Mouse (Mus musculus): Measurements from ENCODE around the gene Mta3. TPM values are rescaled to one million over a fixed set of nuclear protein-coding genes. Genes with fewer than 3 reads are reported as not detected.
"Not testable (repeated sequence)": the region's sequence is repeated elsewhere in the genome, so short reads cannot be mapped to it uniquely, and the experiment has no call there.

The Mta3 gene
- total RNA-seq, 2 experiments from 2014 or later: 94.7 to 97.6 TPM

- no peak for DNase-seq
Observed at GRCm38 (mm10) chr17:83708891-83709290, 2.9 kb downstream of the Mta3 start.

GRCm38 (mm10) chr17:83709517-83709916 is 3.6 kb downstream of the Mta3 start:
- DNase-seq: not testable (repeated sequence)

- DNase-seq: no peak
Observed at GRCm38 (mm10) chr17:83710639-83711038, 4.7 kb downstream of the Mta3 start.

GRCm38 (mm10) chr17:83712341-83712740 is 6.4 kb downstream of the Mta3 start:
- no peak for DNase-seq

- no peak for DNase-seq
Observed at GRCm38 (mm10) chr17:83720449-83720848, 14.5 kb downstream of the Mta3 start.

- no peak for DNase-seq
Observed at GRCm38 (mm10) chr17:83721157-83721556, 15.2 kb downstream of the Mta3 start.

- DNase-seq: no peak
Observed at GRCm38 (mm10) chr17:83723064-83723463, 17.1 kb downstream of the Mta3 start.

GRCm38 (mm10) chr17:83726496-83726895 is 20.5 kb downstream of the Mta3 start:
- DNase-seq: no peak

- DNase-seq: no peak
Observed at GRCm38 (mm10) chr17:83727707-83728106, 21.7 kb downstream of the Mta3 start.

GRCm38 (mm10) chr17:83729029-83729428 is 23.1 kb downstream of the Mta3 start:
- DNase-seq: no peak

GRCm38 (mm10) chr17:83730123-83730522 is 24.2 kb downstream of the Mta3 start:
- no peak for DNase-seq

GRCm38 (mm10) chr17:83732166-83732629 is 26.2 kb downstream of the Mta3 start:
- DNase-seq: peak in 1 of 2 experiments; percentile 21

- peak in 1 of 2 experiments; percentile 31 for DNase-seq
Observed at GRCm38 (mm10) chr17:83732801-83733200, 26.8 kb downstream of the Mta3 start.

GRCm38 (mm10) chr17:83736701-83737100 is 30.7 kb downstream of the Mta3 start:
- no peak for DNase-seq

- DNase-seq: no peak
Observed at GRCm38 (mm10) chr17:83737775-83738174, 31.8 kb downstream of the Mta3 start.

- no peak for DNase-seq
Observed at GRCm38 (mm10) chr17:83740135-83740676, 34.2 kb downstream of the Mta3 start.

- DNase-seq: no peak
Observed at GRCm38 (mm10) chr17:83741243-83741642, 35.3 kb downstream of the Mta3 start.

- DNase-seq: no peak
Observed at GRCm38 (mm10) chr17:83744231-83744824, 38.4 kb downstream of the Mta3 start.

- DNase-seq: no peak
Observed at GRCm38 (mm10) chr17:83747405-83748160, 41.6 kb downstream of the Mta3 start.

GRCm38 (mm10) chr17:83750216-83750950 is 44.4 kb downstream of the Mta3 start:
- no peak for DNase-seq

- no peak for DNase-seq
Observed at GRCm38 (mm10) chr17:83753112-83753899, 47.3 kb downstream of the Mta3 start.

GRCm38 (mm10) chr17:83758096-83758495 is 52.1 kb downstream of the Mta3 start:
- no peak for DNase-seq
